22 mouse cellular contexts compared by ENCODE assay signal in genomic region chr19:5558169-5558568, GRCm38 (mm10). TPM values are rescaled to one million over a fixed set of nuclear protein-coding genes. Genes with fewer than 3 reads are reported as not detected.
DNase-seq lines count a peak whose midpoint lies in the region; ATAC-seq and TF ChIP-seq lines count a peak whose summit lies in the region.
"Had no signal": no experiment of that assay in that cellular context is flagged by ENCODE, and none has a peak within 500 bp of the region (broad histone marks: within the 10 kb centered on the region; RNA-seq: fewer than 3 reads in every experiment).

No protein-coding gene starts in this region.

- peak; percentile 82 for DNase-seq in kidney, adult 2 months
- DNase-seq in kidney, postnatal 14 days, result peak; percentile 74
- DNase-seq in cerebellum, adult 9-10 months, result no peak
- DNase-seq in frontal cortex, postnatal 14 days (ENCODE audit: low spot score in 2 of 2), result no peak
- DNase-seq: adrenal gland, postnatal 14 days; cerebellum, adult 2 months; right cerebral cortex, postnatal 14 days had no signal

- 39% methylated on average over 7 of the region's 7 CpGs for WGBS in intestine, embryonic 15.5 days
- WGBS in kidney, adult 2 months, result 36% methylated on average over 7 of the region's 7 CpGs
- WGBS in stomach, embryonic 16.5 days, result 51% methylated on average over 7 of the region's 7 CpGs

- peak overlapping the region; percentile 64 for H3K4me2 ChIP-seq in intestine, embryonic 15.5 days (replicated peaks)
- H3K4me2 ChIP-seq in stomach, embryonic 16.5 days (ENCODE audit: low read depth, low read length), result peak overlapping the region; percentile 59
- H3K4me2 ChIP-seq: heart, embryonic 12.5 days; hindbrain, embryonic 15.5 days; neural tube, embryonic 12.5 days had no signal

- H3K9ac ChIP-seq in intestine, embryonic 15.5 days, result peak overlapping the region; percentile 57
- peak overlapping the region; percentile 71 for H3K9ac ChIP-seq in stomach, embryonic 16.5 days (ENCODE audit: low read length)
- H3K9ac ChIP-seq: heart, embryonic 12.5 days; hindbrain, embryonic 15.5 days; liver, embryonic 14.5 days; neural tube, embryonic 12.5 days had no signal

- TF ChIP-seq POLR2A in kidney, adult 2 months (IDR thresholded peaks at IDR 0.05; ENCODE audit: low read depth, low read length), result no peak

- TF ChIP-seq CTCF in kidney, adult 2 months (conservative IDR thresholded peaks at IDR 0.05; ENCODE audit: insufficient read depth, insufficient read length, low read depth, low read length), result no peak

- H3K36me3 ChIP-seq in intestine, embryonic 15.5 days, result no peaks in the 10 kb centered on the region
- H3K36me3 ChIP-seq in kidney, adult 2 months (ENCODE audit: control insufficient read depth, insufficient read depth, low read length), result no peaks in the 10 kb centered on the region
- H3K36me3 ChIP-seq in stomach, embryonic 16.5 days (ENCODE audit: control insufficient read depth, insufficient read depth, low read length), result no peaks in the 10 kb centered on the region
- H3K36me3 ChIP-seq: heart, embryonic 12.5 days; hindbrain, embryonic 15.5 days; neural tube, embryonic 12.5 days had no signal

- peaks cover 34% of the 10 kb centered on the region for H3K4me1 ChIP-seq in intestine, embryonic 15.5 days (replicated peaks)
- peaks cover 15% of the 10 kb centered on the region for H3K4me1 ChIP-seq in kidney, adult 2 months (ENCODE audit: control insufficient read depth, insufficient read depth, low read length)
- peaks cover 21% of the 10 kb centered on the region; the same call in 1 of the 2 replicates for H3K4me1 ChIP-seq in stomach, embryonic 16.5 days (ENCODE audit: control insufficient read depth, insufficient read depth, low read length)

- H3K27me3 ChIP-seq in intestine, embryonic 15.5 days (replicated peaks), result peaks cover 45% of the 10 kb centered on the region
- H3K27me3 ChIP-seq in kidney, adult 2 months (replicated peaks; ENCODE audit: control insufficient read depth, insufficient read depth, low read length), result no peaks in the 10 kb centered on the region
- H3K27me3 ChIP-seq in stomach, embryonic 16.5 days (ENCODE audit: control insufficient read depth, insufficient read depth, low read length), result peaks cover 24% of the 10 kb centered on the region

- no peak for ATAC-seq in intestine, embryonic 15.5 days
- ATAC-seq in stomach, embryonic 16.5 days (ENCODE audit: insufficient read depth, low FRiP score), result no peak
- no peak for ATAC-seq in megakaryocyte progenitor cell, adult 5-6 weeks (replicated peaks; ENCODE audit: poor library complexity)
- ATAC-seq: activated CD4-positive, CD25-positive, alpha-beta regulatory T cell, adult 4 months; forebrain, embryonic 14.5 days; lung, postnatal 0 days; Patski had no signal

- H3K9me3 ChIP-seq in intestine, embryonic 15.5 days, result no peaks in the 10 kb centered on the region
- H3K9me3 ChIP-seq in stomach, embryonic 16.5 days (replicated peaks; ENCODE audit: control insufficient read depth, low read length), result no peaks in the 10 kb centered on the region
- H3K9me3 ChIP-seq: heart, embryonic 12.5 days; hindbrain, embryonic 15.5 days; neural tube, embryonic 12.5 days had no signal

- no peak overlapping the region for H3K27ac ChIP-seq in intestine, embryonic 15.5 days
- peak overlapping the region; percentile 57; the same call in 1 of the 2 replicates for H3K27ac ChIP-seq in kidney, adult 2 months (ENCODE audit: insufficient read depth, low read depth, low read length)
- H3K27ac ChIP-seq in stomach, embryonic 16.5 days (ENCODE audit: low read length), result no peak overlapping the region; the same call in 1 of the 2 replicates
- H3K27ac ChIP-seq: hindbrain, embryonic 15.5 days; layer of hippocampus, adult 2 months; liver, embryonic 14.5 days; neural tube, embryonic 12.5 days had no signal

- peak overlapping the region; percentile 53 for H3K4me3 ChIP-seq in intestine, embryonic 15.5 days (replicated peaks)
- H3K4me3 ChIP-seq in kidney, adult 2 months (ENCODE audit: insufficient read depth, low read depth, low read length), result peak overlapping the region; percentile 43; the same call in 1 of the 2 replicates
- peak overlapping the region; percentile 55 for H3K4me3 ChIP-seq in stomach, embryonic 16.5 days (replicated peaks; ENCODE audit: low read length)
- H3K4me3 ChIP-seq: heart, embryonic 12.5 days; hindbrain, embryonic 15.5 days; layer of hippocampus, adult 2 months; neural tube, embryonic 12.5 days had no signal

RNA-seq across cellular contexts. Expression of gene Ovol1, which starts 2.3 kb away (rescaled TPM):
- 19.3 TPM in 2 replicates for polyA plus RNA-seq in intestine, embryonic 15.5 days (2015; fragmentation: Nextera tagmentation; extraction: Ambion mirVana)
- 9.0 and 10.4 TPM in 2 replicates for polyA plus RNA-seq in kidney, adult 2 months (2012; rRNA removed)
- polyA plus RNA-seq in stomach, embryonic 16.5 days (2015; fragmentation: Nextera tagmentation; extraction: Ambion mirVana), result 21.5 and 29.5 TPM in 2 replicates
- total RNA-seq in megakaryocyte progenitor cell, adult 5-6 weeks (2015), result not detected in 2 replicates
- not detected in 2 replicates for total RNA-seq in megakaryocyte progenitor cell, adult 5-6 weeks (2017)
- total RNA-seq: adrenal gland, postnatal 14 days; common myeloid progenitor, adult 5-6 weeks; granulocyte monocyte progenitor cell, adult 5-6 weeks; heart, postnatal 25 days; layer of hippocampus, adult 2 months had no signal
- polyA plus RNA-seq: activated CD4-positive, CD25-positive, alpha-beta regulatory T cell, adult 4 months; cerebellum, adult 2 months; forebrain, embryonic 14.5 days; heart, embryonic 12.5 days; hindbrain, embryonic 15.5 days had no signal

RNA-seq across cellular contexts. Expression of gene Ap5b1, which starts 9.7 kb away (rescaled TPM):
- polyA plus RNA-seq in intestine, embryonic 15.5 days (2015; fragmentation: Nextera tagmentation; extraction: Ambion mirVana), result 7.9 and 9.9 TPM in 2 replicates
- polyA plus RNA-seq in kidney, adult 2 months (2012; rRNA removed), result 10.2 and 13.3 TPM in 2 replicates
- polyA plus RNA-seq in stomach, embryonic 16.5 days (2015; fragmentation: Nextera tagmentation; extraction: Ambion mirVana), result 7.4 and 7.8 TPM in 2 replicates
- total RNA-seq in megakaryocyte progenitor cell, adult 5-6 weeks (2015), result 8.9 and 10.5 TPM in 2 replicates
- total RNA-seq in megakaryocyte progenitor cell, adult 5-6 weeks (2017), result 7.4 and 9.6 TPM in 2 replicates

RNA-seq across cellular contexts. Expression of gene Rnaseh2c, which starts 43.5 kb away (rescaled TPM):
- polyA plus RNA-seq in intestine, embryonic 15.5 days (2015; fragmentation: Nextera tagmentation; extraction: Ambion mirVana), result 128 and 149 TPM in 2 replicates
- polyA plus RNA-seq in kidney, adult 2 months (2012; rRNA removed), result 55.1 and 62.3 TPM in 2 replicates
- 109 and 125 TPM in 2 replicates for polyA plus RNA-seq in stomach, embryonic 16.5 days (2015; fragmentation: Nextera tagmentation; extraction: Ambion mirVana)
- total RNA-seq in megakaryocyte progenitor cell, adult 5-6 weeks (2015), result 80.3 and 150 TPM in 2 replicates
- 83.2 and 112 TPM in 2 replicates for total RNA-seq in megakaryocyte progenitor cell, adult 5-6 weeks (2017)

RNA-seq across cellular contexts. Expression of gene Snx32, which starts 47.8 kb away (rescaled TPM):
- 7.2 and 8.0 TPM in 2 replicates for polyA plus RNA-seq in intestine, embryonic 15.5 days (2015; fragmentation: Nextera tagmentation; extraction: Ambion mirVana)
- 14.7 and 16.3 TPM in 2 replicates for polyA plus RNA-seq in kidney, adult 2 months (2012; rRNA removed)
- polyA plus RNA-seq in stomach, embryonic 16.5 days (2015; fragmentation: Nextera tagmentation; extraction: Ambion mirVana), result 9.5 and 10.8 TPM in 2 replicates
- 0.73 and 2.8 TPM in 2 replicates for total RNA-seq in megakaryocyte progenitor cell, adult 5-6 weeks (2015)
- 1.7 and 1.9 TPM in 2 replicates for total RNA-seq in megakaryocyte progenitor cell, adult 5-6 weeks (2017)

RNA-seq across cellular contexts. Expression of gene Kat5, which starts 51.9 kb away (rescaled TPM):
- polyA plus RNA-seq in intestine, embryonic 15.5 days (2015; fragmentation: Nextera tagmentation; extraction: Ambion mirVana), result 44.1 and 47.3 TPM in 2 replicates
- polyA plus RNA-seq in kidney, adult 2 months (2012; rRNA removed), result 60.3 and 67.4 TPM in 2 replicates
- 43.3 and 45.2 TPM in 2 replicates for polyA plus RNA-seq in stomach, embryonic 16.5 days (2015; fragmentation: Nextera tagmentation; extraction: Ambion mirVana)
- 35.1 and 40.2 TPM in 2 replicates for total RNA-seq in megakaryocyte progenitor cell, adult 5-6 weeks (2015)
- 51.8 and 60.1 TPM in 2 replicates for total RNA-seq in megakaryocyte progenitor cell, adult 5-6 weeks (2017)

Comparison
In these comparisons a context has a peak if more than half of its experiments do, and no peak if none do; other contexts are left out.
1. DNase-seq: peak in kidney, adult 2 months (single experiment) and kidney, postnatal 14 days (single experiment); none in cerebellum, adult 9-10 months (single experiment) and frontal cortex, postnatal 14 days (0 of 2).
2. Peak in every context shown above with its lines, with median percentiles within 50 percentile points of each other: H3K4me3 ChIP-seq.